Mouse (Mus musculus): ENCODE results near the gene Kif22. TPM values are rescaled to one million over a fixed set of nuclear protein-coding genes. Genes with fewer than 3 reads are reported as not detected.

Gene Kif22
- 17.9 and 21.4 TPM in 2 replicates for polyA plus RNA-seq (2015; fragmentation: Nextera tagmentation; extraction: Ambion mirVana)

GRCm38 (mm10) chr7:127041851-127042672 is at the start of gene Kif22:
Gene Kif22 (minus strand): TSS chr7:127042471.

GRCm38 (mm10) chr7:127091114-127091896 is 49.0 kb upstream of the Kif22 start, which contains the start of gene AI467606:
Gene AI467606 (plus strand): TSS chr7:127091359.

GRCm38 (mm10) chr7:127087278-127088010 is 45.2 kb upstream of the Kif22 start, which contains the start of gene Zg16:
Gene Zg16 (minus strand): TSS chr7:127087328.

GRCm38 (mm10) chr7:127026984-127027726 is 15.1 kb downstream of the Kif22 start, which contains the start of gene Maz:
Gene Maz (minus strand): TSS chr7:127027037.

GRCm38 (mm10) chr7:127020901-127021562 is 21.2 kb downstream of the Kif22 start, which contains the start of the genes Gm42742 and Prrt2:
Gene Gm42742 (minus strand): TSS chr7:127021097.
Gene Prrt2 (minus strand): TSS chr7:127021211.

GRCm38 (mm10) chr7:127016971-127017949 is 25.0 kb downstream of the Kif22 start, which contains the start of gene Pagr1a:
Gene Pagr1a (minus strand): TSS chr7:127017352.

GRCm38 (mm10) chr7:127016481-127016485 is 26.0 kb downstream of the Kif22 start, which contains the start of gene Pagr1b:
Gene Pagr1b (minus strand): TSS chr7:127016484.

GRCm38 (mm10) chr7:127014320-127014719 is 28.0 kb downstream of the Kif22 start, which contains the start of gene Mvp:
Gene Mvp (minus strand): TSS chr7:127014621.

Small RNA genes lying within 50 kb of the gene (microRNA-seq; reads per million reads assigned to microRNA genes)
- not detected for gene Gm44343

Other genes starting within 250 kb of the Kif22 start
- 111 and 119 TPM in 2 replicates for gene Ppp4c, start 250.0 kb downstream of the Kif22 start, polyA plus RNA-seq (2015; fragmentation: Nextera tagmentation; extraction: Ambion mirVana)
- gene Fam57b, start 244.8 kb downstream of the Kif22 start, polyA plus RNA-seq (2015; fragmentation: Nextera tagmentation; extraction: Ambion mirVana), result 0.17 and 0.30 TPM in 2 replicates
- not detected in 2 replicates for gene 4930451I11Rik, start 210.8 kb downstream of the Kif22 start, polyA plus RNA-seq (2015; fragmentation: Nextera tagmentation; extraction: Ambion mirVana)
- gene Doc2a, start 195.1 kb downstream of the Kif22 start, polyA plus RNA-seq (2015; fragmentation: Nextera tagmentation; extraction: Ambion mirVana), result 0.08 TPM in 1 of 2 replicates, not detected in the other
- 9.5 and 10.4 TPM in 2 replicates for gene Hirip3, start 180.5 kb downstream of the Kif22 start, polyA plus RNA-seq (2015; fragmentation: Nextera tagmentation; extraction: Ambion mirVana)
- gene Ino80e, start 180.1 kb downstream of the Kif22 start, polyA plus RNA-seq (2015; fragmentation: Nextera tagmentation; extraction: Ambion mirVana), result 45.1 and 48.6 TPM in 2 replicates
- 18.7 and 20.2 TPM in 2 replicates for gene Taok2, start 157.8 kb downstream of the Kif22 start, polyA plus RNA-seq (2015; fragmentation: Nextera tagmentation; extraction: Ambion mirVana)
- 34.6 and 38.2 TPM in 2 replicates for gene Tmem219, start 119.6 kb downstream of the Kif22 start, polyA plus RNA-seq (2015; fragmentation: Nextera tagmentation; extraction: Ambion mirVana)
- 9.1 and 9.7 TPM in 2 replicates for gene Kctd13, start 113.6 kb downstream of the Kif22 start, polyA plus RNA-seq (2015; fragmentation: Nextera tagmentation; extraction: Ambion mirVana)
- gene Asphd1, start 92.9 kb downstream of the Kif22 start, polyA plus RNA-seq (2015; fragmentation: Nextera tagmentation; extraction: Ambion mirVana), result not detected in 2 replicates
- gene Sez6l2, start 91.9 kb downstream of the Kif22 start, polyA plus RNA-seq (2015; fragmentation: Nextera tagmentation; extraction: Ambion mirVana), result 0.19 and 0.22 TPM in 2 replicates
- gene Cdipt, start 66.6 kb downstream of the Kif22 start, polyA plus RNA-seq (2015; fragmentation: Nextera tagmentation; extraction: Ambion mirVana), result 95.8 and 103 TPM in 2 replicates
- 1.7 and 1.9 TPM in 2 replicates for gene Cdiptos, start 66.4 kb downstream of the Kif22 start, polyA plus RNA-seq (2015; fragmentation: Nextera tagmentation; extraction: Ambion mirVana)
- gene Mvp, start 27.9 kb downstream of the Kif22 start, polyA plus RNA-seq (2015; fragmentation: Nextera tagmentation; extraction: Ambion mirVana), result 34.3 and 38.8 TPM in 2 replicates
- gene Pagr1b, start 26.0 kb downstream of the Kif22 start, polyA plus RNA-seq (2015; fragmentation: Nextera tagmentation; extraction: Ambion mirVana), result 0.49 TPM in 1 of 2 replicates, not detected in the other
- 7.9 and 36.8 TPM in 2 replicates for gene Pagr1a, start 25.1 kb downstream of the Kif22 start, polyA plus RNA-seq (2015; fragmentation: Nextera tagmentation; extraction: Ambion mirVana)
- 5.0 and 26.8 TPM in 2 replicates for gene Gm42742, start 21.4 kb downstream of the Kif22 start, polyA plus RNA-seq (2015; fragmentation: Nextera tagmentation; extraction: Ambion mirVana)
- 2.7 and 3.0 TPM in 2 replicates for gene Prrt2, start 21.3 kb downstream of the Kif22 start, polyA plus RNA-seq (2015; fragmentation: Nextera tagmentation; extraction: Ambion mirVana)
- 20.4 and 22.4 TPM in 2 replicates for gene Maz, start 15.4 kb downstream of the Kif22 start, polyA plus RNA-seq (2015; fragmentation: Nextera tagmentation; extraction: Ambion mirVana)
- gene Zg16, start 44.9 kb upstream of the Kif22 start, polyA plus RNA-seq (2015; fragmentation: Nextera tagmentation; extraction: Ambion mirVana), result not detected in 2 replicates
- 2.3 and 6.4 TPM in 2 replicates for gene AI467606, start 48.9 kb upstream of the Kif22 start, polyA plus RNA-seq (2015; fragmentation: Nextera tagmentation; extraction: Ambion mirVana)
- 0.76 and 0.98 TPM in 2 replicates for gene Qprt, start 79.8 kb upstream of the Kif22 start, polyA plus RNA-seq (2015; fragmentation: Nextera tagmentation; extraction: Ambion mirVana)
- 0.13 TPM in 2 replicates for gene Spn, start 95.4 kb upstream of the Kif22 start, polyA plus RNA-seq (2015; fragmentation: Nextera tagmentation; extraction: Ambion mirVana)
- gene Cd2bp2, start 153.6 kb upstream of the Kif22 start, polyA plus RNA-seq (2015; fragmentation: Nextera tagmentation; extraction: Ambion mirVana), result 27.0 and 31.8 TPM in 2 replicates
- gene Tbc1d10b, start 166.0 kb upstream of the Kif22 start, polyA plus RNA-seq (2015; fragmentation: Nextera tagmentation; extraction: Ambion mirVana), result 12.6 and 12.7 TPM in 2 replicates
- gene Mylpf, start 166.4 kb upstream of the Kif22 start, polyA plus RNA-seq (2015; fragmentation: Nextera tagmentation; extraction: Ambion mirVana), result 2.5 and 3.2 TPM in 2 replicates
- gene Zfp553, start 190.6 kb upstream of the Kif22 start, polyA plus RNA-seq (2015; fragmentation: Nextera tagmentation; extraction: Ambion mirVana), result 12.0 and 13.4 TPM in 2 replicates
- gene Sept1, start 190.7 kb upstream of the Kif22 start, polyA plus RNA-seq (2015; fragmentation: Nextera tagmentation; extraction: Ambion mirVana), result 8.5 and 10.1 TPM in 2 replicates
- 49.9 and 51.6 TPM in 2 replicates for gene Zfp771, start 201.8 kb upstream of the Kif22 start, polyA plus RNA-seq (2015; fragmentation: Nextera tagmentation; extraction: Ambion mirVana)
- 53.2 and 54.2 TPM in 2 replicates for gene Dctpp1, start 218.2 kb upstream of the Kif22 start, polyA plus RNA-seq (2015; fragmentation: Nextera tagmentation; extraction: Ambion mirVana)
- 41.8 and 42.9 TPM in 2 replicates for gene Sephs2, start 231.6 kb upstream of the Kif22 start, polyA plus RNA-seq (2015; fragmentation: Nextera tagmentation; extraction: Ambion mirVana)

Measured in urinary bladder, postnatal 0 days (tissue).